Mouse (Mus musculus): ENCODE measurements around the gene Hist4h4. TPM values are rescaled to one million over a fixed set of nuclear protein-coding genes. Genes with fewer than 3 reads are reported as not detected.

Hist4h4 gene
- polyA plus RNA-seq, 1 experiment, result 8.0 TPM

DNA sequence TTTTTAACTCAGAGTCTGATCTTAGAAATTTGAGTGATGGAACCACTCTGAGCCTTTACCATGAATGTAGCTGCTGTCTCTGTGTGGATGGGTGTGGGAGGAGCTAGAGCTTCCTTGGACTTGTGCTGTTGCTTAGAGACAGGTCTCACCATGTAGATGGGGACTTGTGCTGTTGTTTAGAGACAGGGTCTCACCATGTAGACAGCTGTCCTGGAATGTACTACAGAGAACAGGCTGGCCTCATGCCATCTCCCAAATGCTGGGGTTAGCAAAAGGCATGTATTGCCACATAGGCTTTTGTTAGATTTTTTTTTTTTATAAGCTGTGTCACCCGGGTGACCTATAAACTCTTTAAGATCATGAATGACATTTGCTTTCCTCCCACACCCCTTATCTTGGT lies 40.3 kb downstream of the Hist4h4 start:
- H3K4me1 ChIP-seq (ENCODE audit: control insufficient read depth, insufficient read depth, low read length), result no peaks in the 10 kb centered on the region
- no peak overlapping the region for H3K27ac ChIP-seq (ENCODE audit: control insufficient read depth, insufficient read depth, low read depth, low read length, poor library complexity)
- no peak overlapping the region for H3K4me3 ChIP-seq (replicated peaks; ENCODE audit: control insufficient read depth, low read depth, low read length)
- WGBS, result 12% methylated on average over 1 of the region's 1 CpGs
- TF ChIP-seq CTCF (IDR thresholded peaks at IDR 0.05; ENCODE audit: control insufficient read depth, insufficient read depth, low read length) (no peak), POLR2A (IDR thresholded peaks at IDR 0.05; ENCODE audit: borderline replicate concordance, control insufficient read depth, low read depth, low read length) (no peak)

Other genes starting within 250 kb of the Hist4h4 start
- gene Plbd1, start 142.5 kb downstream of the Hist4h4 start, polyA plus RNA-seq (2011; ENCODE audit: insufficient read depth, insufficient read length, low replicate concordance, missing spikeins), result 21.1 and 70.1 TPM in 2 replicates
- gene Gucy2c, start 22.6 kb downstream of the Hist4h4 start, polyA plus RNA-seq (2011; ENCODE audit: insufficient read depth, insufficient read length, low replicate concordance, missing spikeins), result not detected in 2 replicates
- gene H2afj, start 3.8 kb upstream of the Hist4h4 start, polyA plus RNA-seq (2011; ENCODE audit: insufficient read depth, insufficient read length, low replicate concordance, missing spikeins), result 65.5 and 78.9 TPM in 2 replicates
- gene BC049715, start 23.2 kb upstream of the Hist4h4 start, polyA plus RNA-seq (2011; ENCODE audit: insufficient read depth, insufficient read length, low replicate concordance, missing spikeins), result not detected in 2 replicates
- 38.3 and 48.2 TPM in 2 replicates for gene Wbp11, start 23.8 kb upstream of the Hist4h4 start, polyA plus RNA-seq (2011; ENCODE audit: insufficient read depth, insufficient read length, low replicate concordance, missing spikeins)
- 0.95 and 1.9 TPM in 2 replicates for gene Smco3, start 31.0 kb upstream of the Hist4h4 start, polyA plus RNA-seq (2011; ENCODE audit: insufficient read depth, insufficient read length, low replicate concordance, missing spikeins)
- gene Art4, start 53.3 kb upstream of the Hist4h4 start, polyA plus RNA-seq (2011; ENCODE audit: insufficient read depth, insufficient read length, low replicate concordance, missing spikeins), result 18.5 and 20.6 TPM in 2 replicates
- 43.9 and 117 TPM in 2 replicates for gene Mgp, start 71.4 kb upstream of the Hist4h4 start, polyA plus RNA-seq (2011; ENCODE audit: insufficient read depth, insufficient read length, low replicate concordance, missing spikeins)
- 4.8 and 11.3 TPM in 2 replicates for gene Erp27, start 117.8 kb upstream of the Hist4h4 start, polyA plus RNA-seq (2011; ENCODE audit: insufficient read depth, insufficient read length, low replicate concordance, missing spikeins)
- 0.27 and 0.42 TPM in 2 replicates for gene Pde6h, start 119.4 kb upstream of the Hist4h4 start, polyA plus RNA-seq (2011; ENCODE audit: insufficient read depth, insufficient read length, low replicate concordance, missing spikeins)
- gene Arhgdib, start 137.5 kb upstream of the Hist4h4 start, polyA plus RNA-seq (2011; ENCODE audit: insufficient read depth, insufficient read length, low replicate concordance, missing spikeins), result 251 and 531 TPM in 2 replicates